Mouse (Mus musculus): ENCODE results near the gene Wdr24. TPM values are rescaled to one million over a fixed set of nuclear protein-coding genes. Genes with fewer than 3 reads are reported as not detected.
"Not testable (repeated sequence)": the region's sequence is repeated elsewhere in the genome, so short reads cannot be mapped to it uniquely, and the experiment has no call there.

Wdr24 gene
- polyA plus RNA-seq, 1 experiment from 2014 or later, result 18.7 TPM

- peaks cover 33% of the 10 kb centered on the region for H3K36me3 ChIP-seq
- H3K4me3 ChIP-seq, result peak overlapping the region; percentile 71
- peak overlapping the region; percentile 74 for H3K27ac ChIP-seq
- H3K9me3 ChIP-seq (replicated peaks), result no peaks in the 10 kb centered on the region
- peak overlapping the region; percentile 92 for H3K4me2 ChIP-seq
- peaks cover 40% of the 10 kb centered on the region for H3K4me1 ChIP-seq
- WGBS (ENCODE audit: insufficient replicate concordance), result 1% methylated on average over 42 of the region's 42 CpGs
- H3K9ac ChIP-seq, result peak overlapping the region; percentile 76
- H3K27me3 ChIP-seq (replicated peaks), result no peaks in the 10 kb centered on the region
- ATAC-seq, result peak; percentile 59
Observed at GRCm38 (mm10) chr17:25867836-25868600, 44.6 kb downstream of the Wdr24 start.

DNA sequence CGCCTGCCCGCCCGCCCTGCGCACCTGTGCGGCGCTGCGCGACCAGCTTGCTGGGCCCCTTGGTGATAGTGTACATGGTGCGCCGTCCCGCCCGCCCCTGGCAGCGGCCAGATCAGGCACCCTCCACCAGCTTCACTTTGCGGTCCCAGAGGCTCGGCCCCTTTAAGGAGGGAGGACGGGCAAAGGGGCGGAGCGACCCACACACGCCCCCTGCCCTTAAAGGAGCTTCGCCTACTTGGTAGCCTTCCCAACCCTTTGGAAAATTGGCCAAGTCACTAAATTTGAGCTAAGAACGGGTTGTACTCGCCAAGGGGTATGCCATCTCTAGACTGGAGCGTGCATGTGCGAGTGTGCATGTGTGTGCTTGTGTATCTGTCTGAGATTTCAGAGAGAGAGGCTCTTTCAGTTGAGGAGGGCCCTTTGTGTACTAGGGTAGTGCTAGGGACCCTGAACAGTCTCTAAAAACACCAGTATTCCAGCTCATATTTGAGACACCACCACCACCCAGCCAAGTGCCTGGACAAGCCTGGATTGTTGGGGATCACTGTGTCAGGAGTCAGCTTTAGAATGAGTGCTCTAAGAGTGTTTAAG, 45.3 kb downstream of the Wdr24 start, which contains the start of gene Mcrip2:
Mcrip2 (minus strand) TSS at position 164 of the 591 bp plus-strand sequence.
- Histone ChIP-seq H3K9ac (peak within 1 kb of the TSS; percentile 76), H3K9me3 (replicated peaks) (no peaks in the 10 kb centered on the region), H3K27me3 (replicated peaks) (no peaks in the 10 kb centered on the region), H3K27ac (peak within 1 kb of the TSS; percentile 74), H3K4me2 (peak within 1 kb of the TSS; percentile 92), H3K4me1 (peaks cover 40% of the 10 kb centered on the region), H3K36me3 (peaks cover 29% of the 10 kb centered on the region), H3K4me3 (peak within 1 kb of the TSS; percentile 71)
- WGBS (ENCODE audit: insufficient replicate concordance), result 0% methylated on average over 24 of the region's 24 CpGs
- ATAC-seq, result peak; percentile 72

DNA sequence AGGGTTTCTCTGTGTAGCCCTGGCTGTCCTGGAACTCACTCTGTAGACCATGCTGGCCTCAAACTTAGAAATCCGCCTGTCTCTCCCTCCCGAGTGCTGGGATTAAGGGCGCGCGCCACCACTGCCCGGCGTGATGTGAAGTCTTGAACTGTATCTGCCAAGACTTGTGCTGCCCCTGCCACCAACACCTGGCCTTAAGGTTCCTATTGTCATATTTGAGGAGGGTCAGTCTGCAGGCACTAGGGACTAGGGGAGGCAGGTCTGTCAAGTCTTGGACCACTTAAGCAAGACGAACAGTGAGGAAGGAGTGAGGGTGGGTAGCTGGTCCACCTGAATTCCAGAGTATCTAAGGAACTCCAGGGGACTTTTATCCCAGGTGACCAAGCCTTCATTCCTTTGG, 46.1 kb downstream of the Wdr24 start:
- Histone ChIP-seq H3K4me3 (no peak overlapping the region), H3K36me3 (peaks cover 21% of the 10 kb centered on the region), H3K9ac (no peak overlapping the region), H3K4me2 (no peak overlapping the region), H3K27ac (no peak overlapping the region), H3K4me1 (peaks cover 48% of the 10 kb centered on the region), H3K9me3 (replicated peaks) (no peaks in the 10 kb centered on the region), H3K27me3 (replicated peaks) (no peaks in the 10 kb centered on the region)
- ATAC-seq, result no peak
- WGBS (ENCODE audit: insufficient replicate concordance), result 81% methylated on average over 8 of the region's 8 CpGs

- H3K36me3 ChIP-seq, result peaks cover 16% of the 10 kb centered on the region
- no peaks in the 10 kb centered on the region for H3K9me3 ChIP-seq (replicated peaks)
- no peak overlapping the region for H3K9ac ChIP-seq
- 70% methylated on average over 2 of the region's 2 CpGs for WGBS (ENCODE audit: insufficient replicate concordance)
- no peak overlapping the region for H3K4me2 ChIP-seq
- no peak overlapping the region for H3K27ac ChIP-seq
- H3K4me3 ChIP-seq, result no peak overlapping the region
- peaks cover 49% of the 10 kb centered on the region for H3K4me1 ChIP-seq
- ATAC-seq, result no peak
- H3K27me3 ChIP-seq (replicated peaks), result no peaks in the 10 kb centered on the region
Observed at GRCm38 (mm10) chr17:25869954-25870353, 46.5 kb downstream of the Wdr24 start.

DNA sequence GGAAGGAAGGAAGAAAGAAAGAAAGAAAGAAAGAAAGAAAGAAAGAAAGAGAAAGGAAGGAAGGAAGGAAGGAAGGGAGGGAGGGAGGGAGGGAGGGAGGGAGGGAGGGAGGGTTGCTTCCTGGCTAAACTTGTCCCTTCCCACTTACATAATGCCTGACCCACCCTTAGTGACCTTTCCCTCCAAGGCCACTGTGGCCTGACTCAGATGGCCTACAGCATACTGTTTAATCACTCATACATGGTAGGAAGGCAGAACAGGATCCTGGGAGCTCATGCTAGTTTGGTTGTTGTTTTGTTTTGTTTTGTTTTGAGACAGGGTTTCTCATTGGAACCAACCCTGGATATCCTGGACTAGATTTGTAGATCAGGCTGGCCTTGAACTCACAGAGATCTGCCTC, 48.1 kb downstream of the Wdr24 start:
- not testable (repeated sequence) for H3K4me3 ChIP-seq

GRCm38 (mm10) chr17:25872676-25873075, 49.2 kb downstream of the Wdr24 start:
- 75% methylated on average over 3 of the region's 3 CpGs for WGBS (ENCODE audit: insufficient replicate concordance)

More for the DNA sequence above, 48.1 kb downstream of the Wdr24 start:
- not testable (repeated sequence) for H3K9me3 ChIP-seq (replicated peaks); H3K4me2 ChIP-seq; H3K27ac ChIP-seq; H3K27me3 ChIP-seq (replicated peaks); ATAC-seq; H3K36me3 ChIP-seq; H3K9ac ChIP-seq
- peaks cover 45% of the 10 kb centered on the region for H3K4me1 ChIP-seq

GRCm38 (mm10) chr17:25873405-25874147, 50.1 kb downstream of the Wdr24 start:
- peak overlapping the region; percentile 78; the same call in 1 of the 2 replicates for H3K9ac ChIP-seq
- peak overlapping the region; percentile 90 for H3K4me2 ChIP-seq
- H3K4me1 ChIP-seq, result peaks cover 36% of the 10 kb centered on the region
- H3K36me3 ChIP-seq, result peaks cover 10% of the 10 kb centered on the region
- no peak for ATAC-seq
- WGBS (ENCODE audit: insufficient replicate concordance), result 69% methylated on average over 11 of the region's 11 CpGs
- peak overlapping the region; percentile 92; the same call in 1 of the 2 replicates for H3K27ac ChIP-seq
- no peaks in the 10 kb centered on the region for H3K9me3 ChIP-seq (replicated peaks)
- no peaks in the 10 kb centered on the region for H3K27me3 ChIP-seq (replicated peaks)
- H3K4me3 ChIP-seq, result peak overlapping the region; percentile 76

More at GRCm38 (mm10) chr17:25872676-25873075, 49.2 kb downstream of the Wdr24 start:
- no peaks in the 10 kb centered on the region for H3K27me3 ChIP-seq (replicated peaks)
- ATAC-seq, result no peak
- no peak overlapping the region for H3K4me2 ChIP-seq
- no peak overlapping the region for H3K9ac ChIP-seq
- peaks cover 45% of the 10 kb centered on the region for H3K4me1 ChIP-seq
- H3K27ac ChIP-seq, result no peak overlapping the region
- H3K36me3 ChIP-seq, result peaks cover 1% of the 10 kb centered on the region
- H3K9me3 ChIP-seq (replicated peaks), result no peaks in the 10 kb centered on the region
- H3K4me3 ChIP-seq, result no peak overlapping the region

GRCm38 (mm10) chr17:25874148-25874720, 50.8 kb downstream of the Wdr24 start:
- H3K4me1 ChIP-seq, result peaks cover 32% of the 10 kb centered on the region
- 10% methylated on average over 14 of the region's 14 CpGs for WGBS (ENCODE audit: insufficient replicate concordance)
- peak overlapping the region; percentile 76 for H3K4me3 ChIP-seq
- H3K4me2 ChIP-seq, result peak overlapping the region; percentile 90
- H3K36me3 ChIP-seq, result peaks cover 17% of the 10 kb centered on the region
- peak overlapping the region; percentile 78 for H3K9ac ChIP-seq
- no peak for ATAC-seq
- peak overlapping the region; percentile 92 for H3K27ac ChIP-seq
- H3K9me3 ChIP-seq (replicated peaks), result no peaks in the 10 kb centered on the region
- H3K27me3 ChIP-seq (replicated peaks), result no peaks in the 10 kb centered on the region

GRCm38 (mm10) chr17:25874721-25875170, 51.3 kb downstream of the Wdr24 start, which contains the start of gene Mettl26:
TSS of gene Mettl26 (plus strand) at chr17:25875074.
- peaks cover 32% of the 10 kb centered on the region for H3K4me1 ChIP-seq
- H3K36me3 ChIP-seq, result peaks cover 22% of the 10 kb centered on the region
- peak within 1 kb of the TSS; percentile 92 for H3K27ac ChIP-seq
- under 1% methylated on average over 25 of the region's 25 CpGs for WGBS (ENCODE audit: insufficient replicate concordance)
- H3K9me3 ChIP-seq (replicated peaks), result no peaks in the 10 kb centered on the region
- ATAC-seq, result peak; percentile 70
- no peaks in the 10 kb centered on the region for H3K27me3 ChIP-seq (replicated peaks)
- H3K4me2 ChIP-seq, result peak within 1 kb of the TSS; percentile 90
- peak within 1 kb of the TSS; percentile 78 for H3K9ac ChIP-seq
- H3K4me3 ChIP-seq, result peak within 1 kb of the TSS; percentile 76

GRCm38 (mm10) chr17:25875171-25876136, 52.0 kb downstream of the Wdr24 start:
- ATAC-seq, result peak; percentile 86
- Histone ChIP-seq H3K27ac (peak overlapping the region; percentile 92), H3K9ac (peak overlapping the region; percentile 78), H3K9me3 (replicated peaks) (no peaks in the 10 kb centered on the region), H3K4me2 (peak overlapping the region; percentile 90), H3K27me3 (replicated peaks) (no peaks in the 10 kb centered on the region), H3K4me3 (peak overlapping the region; percentile 76), H3K36me3 (peaks cover 23% of the 10 kb centered on the region), H3K4me1 (peaks cover 32% of the 10 kb centered on the region)
- WGBS (ENCODE audit: insufficient replicate concordance), result 2% methylated on average over 59 of the region's 59 CpGs

Data from liver, embryonic 12.5 days (tissue).